Mouse (Mus musculus): ENCODE data around the gene Spaca7. TPM values are rescaled to one million over a fixed set of nuclear protein-coding genes. Genes with fewer than 3 reads are reported as not detected.
"Not testable (repeated sequence)": the region's sequence is repeated elsewhere in the genome, so short reads cannot be mapped to it uniquely, and the experiment has no call there.

The Spaca7 gene
- total RNA-seq (2014; fragmentation: Nextera tagmentation) = not detected in 2 replicates
- not detected in 2 replicates for total RNA-seq (2017)

- ATAC-seq (replicated peaks; ENCODE audit: poor library complexity, severe bottlenecking) = no peak
Measured at GRCm38 (mm10) chr8:12572814-12573534, at the start of gene Spaca7. Gene Spaca7, plus strand, starts transcription at chr8:12573029.

- no peak for ATAC-seq (replicated peaks; ENCODE audit: poor library complexity, severe bottlenecking)
Measured at GRCm38 (mm10) chr8:12524279-12524678, 48.5 kb upstream of the Spaca7 start.

GRCm38 (mm10) chr8:12528659-12529058 lies 44.2 kb upstream of the Spaca7 start:
- no peak for ATAC-seq (replicated peaks; ENCODE audit: poor library complexity, severe bottlenecking)

- ATAC-seq (replicated peaks; ENCODE audit: poor library complexity, severe bottlenecking) = no peak
Measured at GRCm38 (mm10) chr8:12535617-12536016, 37.2 kb upstream of the Spaca7 start.

- no peak for ATAC-seq (replicated peaks; ENCODE audit: poor library complexity, severe bottlenecking)
Measured at GRCm38 (mm10) chr8:12536306-12536705, 36.5 kb upstream of the Spaca7 start.

- no peak for ATAC-seq (replicated peaks; ENCODE audit: poor library complexity, severe bottlenecking)
Measured at GRCm38 (mm10) chr8:12545236-12545635, 27.6 kb upstream of the Spaca7 start.

GRCm38 (mm10) chr8:12545671-12546070 lies 27.2 kb upstream of the Spaca7 start:
- no peak for ATAC-seq (replicated peaks; ENCODE audit: poor library complexity, severe bottlenecking)

GRCm38 (mm10) chr8:12547466-12548220 lies 25.2 kb upstream of the Spaca7 start:
- no peak for ATAC-seq (replicated peaks; ENCODE audit: poor library complexity, severe bottlenecking)

- no peak for ATAC-seq (replicated peaks; ENCODE audit: poor library complexity, severe bottlenecking)
Measured at GRCm38 (mm10) chr8:12548255-12548654, 24.6 kb upstream of the Spaca7 start.

- ATAC-seq (replicated peaks; ENCODE audit: poor library complexity, severe bottlenecking) = no peak
Measured at GRCm38 (mm10) chr8:12548680-12549079, 24.1 kb upstream of the Spaca7 start.

- no peak for ATAC-seq (replicated peaks; ENCODE audit: poor library complexity, severe bottlenecking)
Measured at GRCm38 (mm10) chr8:12555515-12556145, 17.2 kb upstream of the Spaca7 start.

GRCm38 (mm10) chr8:12558786-12559185 lies 14.0 kb upstream of the Spaca7 start:
- no peak for ATAC-seq (replicated peaks; ENCODE audit: poor library complexity, severe bottlenecking)

GRCm38 (mm10) chr8:12561403-12561960 lies 11.3 kb upstream of the Spaca7 start:
- ATAC-seq (replicated peaks; ENCODE audit: poor library complexity, severe bottlenecking) = peak; percentile 59

- peak; percentile 46; the same call in 1 of the 2 replicates for ATAC-seq (replicated peaks; ENCODE audit: poor library complexity, severe bottlenecking)
Measured at GRCm38 (mm10) chr8:12564307-12564706, 8.5 kb upstream of the Spaca7 start.

- ATAC-seq (replicated peaks; ENCODE audit: poor library complexity, severe bottlenecking) = no peak
Measured at GRCm38 (mm10) chr8:12565488-12565887, 7.3 kb upstream of the Spaca7 start.

- ATAC-seq (replicated peaks; ENCODE audit: poor library complexity, severe bottlenecking) = no peak
Measured at GRCm38 (mm10) chr8:12566509-12566908, 6.3 kb upstream of the Spaca7 start.

GRCm38 (mm10) chr8:12576003-12576402 lies 3.2 kb downstream of the Spaca7 start:
- peak; percentile 66 for ATAC-seq (replicated peaks; ENCODE audit: poor library complexity, severe bottlenecking)

- no peak for ATAC-seq (replicated peaks; ENCODE audit: poor library complexity, severe bottlenecking)
Measured at GRCm38 (mm10) chr8:12576739-12577138, 3.9 kb downstream of the Spaca7 start.

- ATAC-seq (replicated peaks; ENCODE audit: poor library complexity, severe bottlenecking) = not testable (repeated sequence)
Measured at GRCm38 (mm10) chr8:12579339-12579999, 6.6 kb downstream of the Spaca7 start.

- no peak for ATAC-seq (replicated peaks; ENCODE audit: poor library complexity, severe bottlenecking)
Measured at GRCm38 (mm10) chr8:12583785-12584184, 11.0 kb downstream of the Spaca7 start.

Data from granulocyte monocyte progenitor cell, adult 5-6 weeks (primary cell).